Mouse (Mus musculus) hindbrain, embryonic 12.5 days (tissue): ENCODE data around the gene Stk11. TPM values are rescaled to one million over a fixed set of nuclear protein-coding genes. Genes with fewer than 3 reads are reported as not detected.

ENCODE experiments used
- ATAC-seq: fragments of 200-750 bp; cut with Nextera tagmentation; 2 replicates; pipeline ENCODE4 v1.8.0; 2017; ENCODE audit warnings: moderate TSS enrichment; ENCODE audit not compliant: low FRiP score
- H3K27ac ChIP-seq: fragments of 300-500 bp; sonication (generic); 2 replicates; pipeline ENCODE4 v1.5.1; 2016; ENCODE audit warnings: mild to moderate bottlenecking
- H3K27me3 ChIP-seq: fragments of 300-500 bp; sonication (generic); 2 replicates; pipeline ENCODE4 v1.6.1; 2016; ENCODE audit warnings: mild to moderate bottlenecking
- H3K36me3 ChIP-seq: fragments of 300-500 bp; sonication (generic); 2 replicates; pipeline ENCODE4 v1.6.1; 2016; ENCODE audit warnings: mild to moderate bottlenecking
- H3K4me1 ChIP-seq: fragments of 300-500 bp; sonication (generic); 2 replicates; pipeline ENCODE4 v1.6.1; 2016
- H3K4me2 ChIP-seq: fragments of 300-500 bp; sonication (generic); replicated peaks from 2 replicates; pipeline ENCODE4 v1.6.1; 2016; ENCODE audit warnings: mild to moderate bottlenecking
- H3K4me3 ChIP-seq: fragments of 300-500 bp; sonication (generic); 2 replicates; pipeline ENCODE4 v1.5.1; 2016; ENCODE audit warnings: mild to moderate bottlenecking
- H3K9ac ChIP-seq: fragments of 300-500 bp; sonication (generic); 2 replicates; pipeline ENCODE4 v1.6.1; 2016; ENCODE audit warnings: mild to moderate bottlenecking, moderate library complexity
- H3K9me3 ChIP-seq: fragments of 300-500 bp; sonication (generic); replicated peaks from 2 replicates; pipeline ENCODE4 v1.6.1; 2016; ENCODE audit warnings: mild to moderate bottlenecking
- WGBS: fragments of 180-500 bp; shearing (Covaris S2); methylation state at CpG from one replicate; pipeline ENCODE4 v1.1.7; 2016; 5-methylcytosine and 5-hydroxymethylcytosine counted together
- polyA plus RNA-seq: library from polyadenylated mRNA; unstranded; fragments of >200 nt; fragmentation: Nextera tagmentation; extraction: Ambion mirVana; gene quantifications from 2 replicates; pipeline ENCODE4 v1.2.1, GENCODE M21; 2016

Stk11 gene
- polyA plus RNA-seq, 1 experiment from 2014 or later = 16.1 TPM

DNA sequence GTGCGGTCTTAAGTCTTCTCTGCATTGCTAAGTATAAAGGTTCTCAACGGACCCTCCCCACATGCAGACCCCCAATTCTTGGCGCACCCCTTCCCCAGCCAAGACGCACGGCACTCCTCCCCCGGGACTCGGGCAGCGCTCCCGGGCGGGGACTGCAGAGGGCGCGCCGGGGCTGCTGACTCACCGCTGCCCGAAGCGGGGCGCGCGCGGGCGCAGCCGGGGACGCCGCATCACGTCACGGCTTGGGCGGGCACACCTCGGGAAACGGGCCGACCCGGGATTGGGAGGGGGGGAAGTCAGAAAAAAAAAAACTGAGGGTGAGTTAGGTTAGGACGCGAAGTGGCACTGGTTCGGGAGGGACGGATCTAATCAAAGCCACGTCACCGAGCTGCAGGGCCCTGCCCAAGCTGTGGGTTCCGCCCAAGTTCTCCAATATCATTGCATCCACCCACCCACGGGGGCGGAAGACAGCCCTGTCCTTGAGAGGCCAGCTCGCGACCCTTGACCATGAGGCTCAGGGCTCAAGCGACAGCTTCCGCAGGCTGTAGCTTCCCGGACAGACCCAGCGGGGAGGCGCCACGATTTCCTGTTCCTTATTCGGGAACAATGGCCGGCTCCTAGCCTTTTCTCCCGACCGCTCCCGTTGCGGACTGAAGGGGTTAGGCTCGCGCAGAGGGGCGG is 33.1 kb downstream of the Stk11 start:
- H3K4me2 ChIP-seq = peak overlapping the region; percentile 72
- no peaks in the 10 kb centered on the region for H3K27me3 ChIP-seq
- H3K36me3 ChIP-seq = peaks cover 45% of the 10 kb centered on the region
- no peaks in the 10 kb centered on the region for H3K9me3 ChIP-seq
- peak; percentile 30 for ATAC-seq
- H3K27ac ChIP-seq = peak overlapping the region; percentile 97
- WGBS = under 1% methylated on average over 56 of the region's 57 CpGs
- peak overlapping the region; percentile 91 for H3K9ac ChIP-seq
- peaks cover 42% of the 10 kb centered on the region for H3K4me1 ChIP-seq
- peak overlapping the region; percentile 99 for H3K4me3 ChIP-seq

DNA sequence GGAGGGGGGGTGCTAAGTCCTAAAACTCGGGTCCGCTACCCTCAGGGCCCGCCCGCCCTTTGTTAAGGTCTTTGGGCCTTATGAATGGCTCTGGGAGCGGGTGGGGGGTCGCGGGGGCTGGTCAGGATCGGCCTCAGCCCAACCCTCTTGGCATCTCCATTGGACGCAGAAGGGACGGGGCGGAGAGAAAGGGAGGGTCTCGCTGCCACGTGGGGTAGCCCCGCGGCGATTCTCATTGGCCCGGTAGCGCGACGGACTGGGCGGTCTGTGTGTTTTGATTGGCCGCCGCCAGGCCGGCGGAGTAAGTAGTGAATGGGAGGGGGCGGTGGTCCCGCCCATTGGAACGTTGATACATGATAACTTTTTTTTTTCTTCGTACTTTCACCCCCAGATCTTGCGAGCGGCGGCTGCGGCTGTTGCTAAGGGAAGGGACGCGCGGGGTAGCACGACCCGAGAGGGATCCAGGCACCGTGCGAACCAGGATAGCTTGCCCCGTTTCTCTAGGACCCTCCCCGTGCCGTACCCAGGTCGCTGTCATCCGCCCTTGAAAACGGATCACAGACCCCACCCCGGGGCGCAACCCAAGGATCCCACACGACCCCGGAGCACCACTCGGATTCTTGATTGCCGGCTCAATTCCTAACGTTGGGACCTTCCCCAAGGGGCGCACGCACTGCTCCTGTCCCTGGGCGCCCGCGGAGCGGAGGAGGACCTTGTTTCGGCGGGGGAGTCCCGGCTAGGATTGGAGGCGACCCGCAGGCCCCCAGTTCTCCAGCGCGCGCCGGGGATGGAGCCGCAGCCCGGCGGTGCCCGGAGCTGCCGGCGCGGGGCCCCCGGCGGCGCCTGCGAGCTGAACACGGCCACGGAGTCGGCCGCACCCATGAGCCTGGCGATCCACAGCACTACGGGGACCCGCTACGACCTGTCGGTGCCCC is 34.0 kb downstream of the Stk11 start:
- Histone ChIP-seq H3K4me2 (peak overlapping the region; percentile 99), H3K27ac (peak overlapping the region; percentile 100), H3K9me3 (no peaks in the 10 kb centered on the region), H3K9ac (peak overlapping the region; percentile 100), H3K27me3 (no peaks in the 10 kb centered on the region), H3K4me3 (peak overlapping the region; percentile 99), H3K36me3 (peaks cover 45% of the 10 kb centered on the region), H3K4me1 (peaks cover 50% of the 10 kb centered on the region)
- under 1% methylated on average over 87 of the region's 88 CpGs for WGBS
- peak; percentile 83 for ATAC-seq

DNA sequence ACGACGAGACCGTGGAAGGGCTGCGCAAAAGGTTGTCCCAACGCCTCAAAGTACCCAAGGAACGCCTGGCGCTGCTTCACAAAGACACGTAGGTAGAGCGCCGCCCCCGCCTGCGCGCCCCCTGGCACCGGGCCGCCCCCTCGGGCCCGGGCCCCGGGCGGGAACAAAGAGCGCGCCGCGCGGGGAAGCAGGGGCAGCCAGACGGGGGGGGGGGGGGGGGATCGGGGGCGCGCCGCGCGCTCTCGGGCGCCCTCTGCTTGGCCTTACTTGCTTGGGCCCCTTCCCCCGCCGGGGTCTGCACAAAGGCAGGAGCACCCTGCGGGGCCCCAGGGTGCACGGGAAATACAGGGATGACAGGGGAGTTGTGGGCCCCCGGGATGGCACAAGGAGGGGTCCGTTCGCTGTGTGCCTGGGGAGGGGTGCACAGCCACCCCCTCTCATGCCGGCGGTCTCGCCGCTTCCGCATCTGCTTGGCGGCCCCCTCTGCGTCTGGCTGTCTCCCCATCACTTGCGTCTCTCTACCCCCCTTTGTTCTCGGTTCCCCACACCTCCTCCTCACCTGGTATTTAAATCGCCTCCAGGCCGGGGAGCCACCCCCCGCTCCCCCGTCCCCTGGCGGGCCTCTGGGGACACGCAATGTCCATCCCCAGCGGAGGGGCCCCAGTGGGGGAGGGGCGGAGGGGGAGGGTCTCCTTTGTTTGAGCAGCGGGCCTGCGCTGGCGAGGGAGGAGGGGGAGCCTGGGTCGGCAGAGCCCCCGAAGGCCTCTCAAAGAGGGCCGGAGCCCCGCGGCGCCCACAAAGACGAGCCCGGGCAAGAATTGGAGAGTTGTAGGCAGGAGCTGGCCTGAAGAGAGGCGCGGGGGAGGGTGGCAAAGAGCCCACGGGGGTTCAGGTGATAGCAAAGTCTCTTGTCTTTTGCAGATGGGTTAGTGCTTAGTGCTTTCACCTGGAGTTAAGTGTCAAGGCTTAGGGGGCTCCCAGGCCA is 34.9 kb downstream of the Stk11 start:
- under 1% methylated on average over 42 of the region's 71 CpGs for WGBS
- peak overlapping the region; percentile 100 for H3K27ac ChIP-seq
- peak overlapping the region; percentile 100 for H3K9ac ChIP-seq
- ATAC-seq = no peak
- H3K36me3 ChIP-seq = peaks cover 46% of the 10 kb centered on the region
- H3K4me3 ChIP-seq = peak overlapping the region; percentile 99
- H3K4me2 ChIP-seq = peak overlapping the region; percentile 99
- no peaks in the 10 kb centered on the region for H3K9me3 ChIP-seq
- H3K27me3 ChIP-seq = no peaks in the 10 kb centered on the region
- peaks cover 57% of the 10 kb centered on the region for H3K4me1 ChIP-seq

DNA sequence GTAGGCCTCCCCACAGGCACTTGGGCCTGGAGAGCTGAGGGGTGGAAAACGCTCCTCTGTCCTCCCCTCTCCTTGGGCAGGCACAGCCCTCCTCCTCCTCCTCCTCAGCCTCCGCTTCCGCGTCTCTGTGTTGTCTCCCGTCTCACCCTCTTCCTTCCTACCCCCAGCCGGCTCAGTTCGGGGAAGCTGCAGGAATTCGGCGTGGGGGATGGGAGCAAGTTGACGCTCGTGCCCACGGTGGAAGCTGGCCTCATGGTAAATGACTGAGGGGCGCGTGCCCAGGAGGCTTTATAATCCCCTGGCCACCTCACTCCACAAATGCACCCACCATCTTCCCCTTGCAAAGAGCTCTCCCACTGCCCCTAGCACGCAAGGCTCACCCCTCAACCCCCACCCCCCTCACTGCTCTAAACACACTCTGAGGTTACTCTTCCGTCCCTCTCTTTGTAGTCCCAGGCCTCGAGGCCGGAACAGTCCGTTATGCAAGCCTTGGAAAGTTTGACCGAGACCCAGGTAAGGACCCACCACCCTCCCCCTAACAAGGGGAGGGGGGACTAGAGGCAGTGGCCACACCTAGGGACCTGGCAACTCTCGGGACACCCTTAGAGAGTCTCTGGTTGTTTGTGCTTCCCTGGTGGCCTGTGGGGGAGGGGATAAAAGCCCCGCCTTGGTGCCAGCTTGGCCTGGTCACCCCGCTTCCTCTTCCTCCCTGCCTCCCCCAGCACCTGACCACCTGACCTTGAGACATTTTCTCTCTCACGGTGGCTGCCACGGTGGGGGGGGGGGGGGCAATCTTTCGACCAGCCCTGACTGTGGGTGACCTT is 35.8 kb downstream of the Stk11 start:
- Histone ChIP-seq H3K9me3 (no peaks in the 10 kb centered on the region), H3K27me3 (no peaks in the 10 kb centered on the region), H3K27ac (peak overlapping the region; percentile 100), H3K4me3 (peak overlapping the region; percentile 99), H3K4me2 (peak overlapping the region; percentile 99), H3K36me3 (peaks cover 55% of the 10 kb centered on the region), H3K4me1 (peaks cover 58% of the 10 kb centered on the region), H3K9ac (peak overlapping the region; percentile 100)
- under 1% methylated on average over 26 of the region's 26 CpGs for WGBS
- no peak for ATAC-seq

DNA sequence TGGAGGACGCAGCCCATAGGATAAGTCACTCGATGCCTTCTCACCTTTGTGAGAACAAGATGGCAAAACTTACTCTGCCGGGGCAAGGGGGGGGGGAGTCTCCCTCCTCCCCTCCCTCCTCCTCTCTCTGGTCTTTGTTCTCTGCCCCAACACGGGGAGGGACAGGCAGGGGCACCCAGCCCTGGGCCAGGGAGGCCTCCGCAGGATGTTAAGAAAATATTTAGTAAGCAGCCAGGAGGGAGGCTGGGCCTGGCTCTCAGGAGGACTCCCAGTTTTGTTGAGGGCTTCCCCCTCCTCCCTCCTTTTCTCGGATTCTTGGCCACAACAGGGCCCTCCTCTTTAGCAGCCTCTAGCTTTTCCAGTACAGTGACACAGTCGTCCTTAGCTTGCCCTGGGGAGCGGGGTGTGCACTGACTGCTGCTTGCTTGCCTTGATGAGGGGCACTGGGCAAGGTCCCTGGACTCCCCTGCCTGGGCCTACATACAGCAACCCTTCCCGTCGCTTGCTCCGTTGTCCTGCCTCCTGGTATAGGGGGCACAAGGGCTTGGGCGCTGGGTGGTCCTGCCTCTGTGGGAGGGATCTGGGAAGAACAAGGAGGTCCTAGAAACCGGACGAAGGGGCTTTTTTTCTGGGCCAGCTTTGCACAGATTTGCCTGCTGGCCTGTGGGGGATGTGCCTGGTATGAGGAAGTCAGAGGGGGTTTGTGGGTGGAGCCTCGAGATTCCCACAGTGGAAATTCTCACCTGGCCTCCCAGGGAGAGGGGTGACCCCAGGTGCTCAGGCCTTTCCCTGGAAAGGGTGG is 36.7 kb downstream of the Stk11 start:
- Histone ChIP-seq H3K36me3 (peaks cover 63% of the 10 kb centered on the region), H3K4me2 (peak overlapping the region; percentile 99), H3K27ac (peak overlapping the region; percentile 100), H3K9me3 (no peaks in the 10 kb centered on the region), H3K4me3 (peak overlapping the region; percentile 99), H3K4me1 (peaks cover 63% of the 10 kb centered on the region), H3K9ac (peak overlapping the region; percentile 100), H3K27me3 (no peaks in the 10 kb centered on the region)
- ATAC-seq = no peak
- WGBS = 5% methylated on average over 15 of the region's 15 CpGs

DNA sequence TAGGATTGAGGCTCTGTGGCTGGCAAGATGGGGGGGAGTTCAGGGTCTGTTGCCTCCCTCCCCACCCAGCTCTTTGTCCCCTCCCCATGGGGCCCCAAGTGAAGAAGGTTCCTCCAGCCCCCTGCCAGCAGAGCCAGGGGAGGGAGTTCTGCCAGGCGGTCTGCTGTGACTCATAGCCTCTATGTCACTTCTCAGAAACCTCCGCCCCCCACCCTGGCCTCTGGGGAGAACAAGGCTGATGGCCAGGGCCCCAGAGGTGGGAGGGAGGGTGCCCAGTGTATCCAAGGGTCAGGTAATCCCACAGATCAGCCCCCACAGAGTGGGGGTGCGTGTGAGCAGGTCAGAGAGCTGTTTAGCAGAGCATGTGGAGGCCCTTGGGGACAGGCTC is 37.3 kb downstream of the Stk11 start:
- peak overlapping the region; percentile 100 for H3K9ac ChIP-seq
- H3K27me3 ChIP-seq = no peaks in the 10 kb centered on the region
- 38% methylated on average over 3 of the region's 3 CpGs for WGBS
- peak overlapping the region; percentile 100 for H3K27ac ChIP-seq
- no peak for ATAC-seq
- H3K4me3 ChIP-seq = peak overlapping the region; percentile 99
- no peaks in the 10 kb centered on the region for H3K9me3 ChIP-seq
- peaks cover 62% of the 10 kb centered on the region for H3K4me1 ChIP-seq
- H3K4me2 ChIP-seq = peak overlapping the region; percentile 99
- peaks cover 68% of the 10 kb centered on the region for H3K36me3 ChIP-seq

DNA sequence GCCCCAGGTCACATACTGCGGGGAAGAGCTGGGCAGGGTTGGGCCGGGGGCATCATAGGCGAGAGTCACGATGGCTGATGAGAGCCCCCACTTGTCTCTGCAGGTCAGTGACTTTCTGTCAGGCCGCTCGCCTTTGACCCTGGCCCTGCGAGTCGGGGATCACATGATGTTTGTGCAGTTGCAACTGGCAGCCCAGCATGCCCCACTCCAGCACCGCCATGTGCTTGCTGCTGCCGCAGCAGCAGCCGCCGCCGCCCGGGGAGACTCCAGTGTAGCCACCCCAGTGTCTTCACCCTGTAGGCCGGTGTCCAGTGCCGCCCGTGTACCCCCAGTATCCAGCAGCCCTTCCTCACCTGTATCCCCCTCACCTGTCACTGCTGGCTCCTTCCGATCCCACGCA is 38.1 kb downstream of the Stk11 start:
- ATAC-seq = no peak
- peak overlapping the region; percentile 99 for H3K4me2 ChIP-seq
- WGBS = 79% methylated on average over 19 of the region's 19 CpGs
- peak overlapping the region; percentile 99 for H3K4me3 ChIP-seq
- peak overlapping the region; percentile 100 for H3K27ac ChIP-seq
- H3K4me1 ChIP-seq = peaks cover 68% of the 10 kb centered on the region
- H3K36me3 ChIP-seq = peaks cover 68% of the 10 kb centered on the region
- no peaks in the 10 kb centered on the region for H3K27me3 ChIP-seq
- H3K9me3 ChIP-seq = no peaks in the 10 kb centered on the region
- peak overlapping the region; percentile 100 for H3K9ac ChIP-seq

DNA sequence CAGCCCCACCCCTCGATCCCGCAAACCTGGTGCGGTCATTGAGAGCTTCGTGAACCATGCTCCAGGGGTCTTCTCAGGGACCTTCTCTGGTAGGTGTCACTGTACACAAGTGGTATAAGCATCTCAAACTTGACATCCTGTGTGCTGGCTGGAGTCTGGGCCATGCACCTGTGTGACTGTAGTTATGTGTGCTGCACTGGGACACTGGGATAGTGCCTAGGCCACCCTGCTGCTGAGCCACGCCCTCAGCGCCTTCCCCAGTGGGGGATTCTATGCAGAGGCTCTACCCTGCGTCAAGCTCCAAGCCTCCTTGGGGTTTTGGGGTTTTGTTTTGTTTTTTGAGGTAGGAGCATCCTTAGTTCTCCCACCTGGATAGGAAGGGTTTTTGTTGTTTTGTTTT is 38.8 kb downstream of the Stk11 start:
- peak overlapping the region; percentile 100 for H3K27ac ChIP-seq
- peak overlapping the region; percentile 5; the same call in 1 of the 2 replicates for H3K4me3 ChIP-seq
- H3K9me3 ChIP-seq = no peaks in the 10 kb centered on the region
- WGBS = 86% methylated on average over 7 of the region's 7 CpGs
- no peaks in the 10 kb centered on the region for H3K27me3 ChIP-seq
- H3K36me3 ChIP-seq = peaks cover 68% of the 10 kb centered on the region
- H3K9ac ChIP-seq = 0 out of 2 replicates have a peak overlapping the region, but pooled peaks have one; percentile 100
- peaks cover 75% of the 10 kb centered on the region for H3K4me1 ChIP-seq
- peak overlapping the region; percentile 99; the same call in 1 of the 2 replicates for H3K4me2 ChIP-seq
- no peak for ATAC-seq

DNA sequence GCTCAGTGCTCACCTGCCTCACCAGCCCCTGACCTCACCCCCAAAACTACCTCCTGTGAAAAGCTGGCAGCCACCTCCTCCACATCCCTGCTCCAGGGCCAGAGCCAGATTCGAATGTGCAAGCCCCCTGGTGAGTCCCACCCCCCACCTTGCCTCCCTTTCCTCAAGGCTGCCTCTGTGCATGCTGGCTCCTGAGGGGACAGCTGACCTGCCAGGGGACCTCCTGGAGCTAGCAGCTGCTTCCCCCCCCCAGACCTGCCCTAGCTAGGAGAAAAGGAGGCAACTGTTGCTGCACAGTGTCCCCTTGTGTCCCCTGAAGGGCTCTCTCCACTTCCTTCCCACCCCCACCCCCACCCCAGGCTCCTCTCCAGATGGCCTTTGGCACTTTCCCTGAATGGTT is 39.7 kb downstream of the Stk11 start:
- Histone ChIP-seq H3K4me3 (0 out of 2 replicates have a peak overlapping the region, but pooled peaks have one; percentile 7), H3K36me3 (peaks cover 68% of the 10 kb centered on the region), H3K27me3 (no peaks in the 10 kb centered on the region), H3K27ac (peak overlapping the region; percentile 71), H3K9me3 (no peaks in the 10 kb centered on the region), H3K4me1 (peaks cover 80% of the 10 kb centered on the region), H3K4me2 (no peak overlapping the region; the same call in 1 of the 2 replicates), H3K9ac (peak overlapping the region; percentile 47)
- WGBS = 47% methylated on average over 1 of the region's 1 CpGs
- no peak for ATAC-seq

DNA sequence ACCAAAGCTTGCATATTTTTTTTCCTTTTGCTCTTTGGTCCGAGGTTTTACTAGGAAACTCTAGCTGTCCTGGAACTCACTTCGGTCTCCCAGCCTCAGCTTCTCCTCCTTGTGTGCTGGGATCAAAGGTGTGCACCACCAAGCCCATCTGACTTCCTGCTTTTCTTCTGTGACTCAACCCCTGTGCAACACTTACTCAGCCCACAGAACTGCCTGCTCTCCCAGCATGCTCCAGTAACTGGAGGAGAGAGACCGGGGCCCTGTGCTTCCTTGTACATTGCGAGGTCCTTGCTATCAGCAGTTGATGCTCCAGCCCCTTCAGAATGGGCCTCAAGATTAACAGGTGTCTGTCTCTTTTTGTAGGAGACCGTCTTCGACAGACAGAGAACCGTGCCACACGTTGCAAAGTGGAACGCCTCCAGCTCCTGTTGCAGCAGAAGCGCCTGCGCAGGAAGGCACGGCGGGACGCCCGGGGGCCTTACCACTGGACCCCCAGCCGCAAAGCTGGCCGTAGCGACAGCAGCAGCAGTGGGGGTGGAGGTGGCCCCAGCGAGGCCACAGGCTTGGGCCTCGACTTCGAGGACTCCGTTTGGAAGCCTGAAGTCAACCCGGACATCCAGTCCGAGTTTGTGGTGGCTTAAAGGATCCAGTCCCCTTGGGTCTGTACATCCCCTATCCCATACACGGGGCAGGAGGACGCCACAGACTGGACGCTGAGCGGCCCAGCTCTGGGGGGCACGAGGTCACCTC is 40.6 kb downstream of the Stk11 start:
- Histone ChIP-seq H3K27ac (peak overlapping the region; percentile 91), H3K9ac (0 out of 2 replicates have a peak overlapping the region, but pooled peaks have one; percentile 47), H3K9me3 (no peaks in the 10 kb centered on the region), H3K4me1 (peaks cover 89% of the 10 kb centered on the region), H3K4me2 (no peak overlapping the region), H3K36me3 (peaks cover 65% of the 10 kb centered on the region), H3K4me3 (peak overlapping the region; percentile 3; the same call in 1 of the 2 replicates), H3K27me3 (no peaks in the 10 kb centered on the region)
- no peak for ATAC-seq
- 84% methylated on average over 29 of the region's 29 CpGs for WGBS
